Mouse (Mus musculus): ENCODE data around the gene Ntm. TPM values are rescaled to one million over a fixed set of nuclear protein-coding genes. Genes with fewer than 3 reads are reported as not detected.
A peak's percentile ranks its signal among the peaks of the same experiment; 100 is the strongest.

The Ntm gene
- polyA plus RNA-seq, 1 experiment from 2014 or later: 14.1 TPM

GRCm38 (mm10) chr9:29736031-29736430, 226.9 kb downstream of the Ntm start:
- Histone ChIP-seq H3K4me1 (ENCODE audit: control insufficient read depth, insufficient read depth, low read length) (no peaks in the 10 kb centered on the region), H3K9ac (ENCODE audit: low read length) (no peak overlapping the region), H3K27me3 (ENCODE audit: control insufficient read depth, insufficient read depth, low read length) (no peaks in the 10 kb centered on the region), H3K4me2 (no peak overlapping the region), H3K9me3 (ENCODE audit: control insufficient read depth, low read length) (no peaks in the 10 kb centered on the region), H3K27ac (ENCODE audit: low read depth, low read length) (no peak overlapping the region), H3K4me3 (ENCODE audit: low read depth, low read length) (no peak overlapping the region), H3K36me3 (ENCODE audit: control insufficient read depth, insufficient read depth, low read length) (no peaks in the 10 kb centered on the region)
- 37% methylated on average over 3 of the region's 3 CpGs for WGBS
- ATAC-seq (ENCODE audit: low FRiP score) (no peak), DNase-seq (ENCODE audit: low spot score, missing footprints) (no peak)

- Histone ChIP-seq H3K27ac (ENCODE audit: low read depth, low read length) (no peak overlapping the region), H3K36me3 (ENCODE audit: control insufficient read depth, insufficient read depth, low read length) (no peaks in the 10 kb centered on the region), H3K4me2 (no peak overlapping the region), H3K27me3 (ENCODE audit: control insufficient read depth, insufficient read depth, low read length) (no peaks in the 10 kb centered on the region), H3K4me3 (ENCODE audit: low read depth, low read length) (no peak overlapping the region), H3K4me1 (ENCODE audit: control insufficient read depth, insufficient read depth, low read length) (no peaks in the 10 kb centered on the region), H3K9me3 (ENCODE audit: control insufficient read depth, low read length) (no peaks in the 10 kb centered on the region), H3K9ac (ENCODE audit: low read length) (no peak overlapping the region)
- DNase-seq (ENCODE audit: low spot score, missing footprints): no peak
- ATAC-seq (ENCODE audit: low FRiP score): no peak
- WGBS: 83% methylated on average over 3 of the region's 3 CpGs
Measured at GRCm38 (mm10) chr9:29732895-29733294, 230.0 kb downstream of the Ntm start.

GRCm38 (mm10) chr9:29731672-29732071, 231.3 kb downstream of the Ntm start:
- no peak overlapping the region for H3K4me3 ChIP-seq (ENCODE audit: low read depth, low read length)
- ATAC-seq (ENCODE audit: low FRiP score) (no peak), DNase-seq (ENCODE audit: low spot score, missing footprints) (no peak)
- H3K27ac ChIP-seq (ENCODE audit: low read depth, low read length): no peak overlapping the region
- no peak overlapping the region for H3K9ac ChIP-seq (ENCODE audit: low read length)
- no peaks in the 10 kb centered on the region for H3K27me3 ChIP-seq (ENCODE audit: control insufficient read depth, insufficient read depth, low read length)
- H3K4me2 ChIP-seq: no peak overlapping the region
- H3K9me3 ChIP-seq (ENCODE audit: control insufficient read depth, low read length): no peaks in the 10 kb centered on the region
- 70% methylated on average over 3 of the region's 3 CpGs for WGBS
- no peaks in the 10 kb centered on the region for H3K4me1 ChIP-seq (ENCODE audit: control insufficient read depth, insufficient read depth, low read length)
- H3K36me3 ChIP-seq (ENCODE audit: control insufficient read depth, insufficient read depth, low read length): no peaks in the 10 kb centered on the region

GRCm38 (mm10) chr9:29727540-29728432, 235.2 kb downstream of the Ntm start:
- DNase-seq (ENCODE audit: low spot score, missing footprints) (no peak), ATAC-seq (ENCODE audit: low FRiP score) (no peak)
- Histone ChIP-seq H3K4me1 (ENCODE audit: control insufficient read depth, insufficient read depth, low read length) (0 out of 2 replicates have a peak, but pooled peaks cover 2% of the 10 kb centered on the region), H3K36me3 (ENCODE audit: control insufficient read depth, insufficient read depth, low read length) (no peaks in the 10 kb centered on the region), H3K4me3 (ENCODE audit: low read depth, low read length) (no peak overlapping the region), H3K4me2 (no peak overlapping the region), H3K9ac (ENCODE audit: low read length) (no peak overlapping the region), H3K27ac (ENCODE audit: low read depth, low read length) (no peak overlapping the region), H3K9me3 (ENCODE audit: control insufficient read depth, low read length) (no peaks in the 10 kb centered on the region), H3K27me3 (ENCODE audit: control insufficient read depth, insufficient read depth, low read length) (no peaks in the 10 kb centered on the region)
- WGBS: 81% methylated on average over 19 of the region's 19 CpGs

GRCm38 (mm10) chr9:29721461-29721860, 241.5 kb downstream of the Ntm start:
- WGBS: 38% methylated on average over 1 of the region's 1 CpGs
- ATAC-seq (ENCODE audit: low FRiP score) (no peak), DNase-seq (ENCODE audit: low spot score, missing footprints) (no peak)
- Histone ChIP-seq H3K27ac (ENCODE audit: low read depth, low read length) (no peak overlapping the region), H3K9me3 (ENCODE audit: control insufficient read depth, low read length) (no peaks in the 10 kb centered on the region), H3K4me2 (no peak overlapping the region), H3K4me3 (ENCODE audit: low read depth, low read length) (no peak overlapping the region), H3K9ac (ENCODE audit: low read length) (no peak overlapping the region), H3K27me3 (ENCODE audit: control insufficient read depth, insufficient read depth, low read length) (no peaks in the 10 kb centered on the region), H3K4me1 (ENCODE audit: control insufficient read depth, insufficient read depth, low read length) (0 out of 2 replicates have a peak, but pooled peaks cover 2% of the 10 kb centered on the region), H3K36me3 (ENCODE audit: control insufficient read depth, insufficient read depth, low read length) (no peaks in the 10 kb centered on the region)

GRCm38 (mm10) chr9:29716795-29717194, 246.1 kb downstream of the Ntm start:
- H3K36me3 ChIP-seq (ENCODE audit: control insufficient read depth, insufficient read depth, low read length): no peaks in the 10 kb centered on the region

GRCm38 (mm10) chr9:29698276-29698675, 264.7 kb downstream of the Ntm start:
- DNase-seq (ENCODE audit: low spot score, missing footprints): no peak

More at GRCm38 (mm10) chr9:29716795-29717194, 246.1 kb downstream of the Ntm start:
- DNase-seq (ENCODE audit: low spot score, missing footprints): no peak
- Histone ChIP-seq H3K27me3 (ENCODE audit: control insufficient read depth, insufficient read depth, low read length) (no peaks in the 10 kb centered on the region), H3K4me2 (no peak overlapping the region), H3K9me3 (ENCODE audit: control insufficient read depth, low read length) (no peaks in the 10 kb centered on the region), H3K4me1 (ENCODE audit: control insufficient read depth, insufficient read depth, low read length) (no peaks in the 10 kb centered on the region), H3K4me3 (ENCODE audit: low read depth, low read length) (no peak overlapping the region), H3K9ac (ENCODE audit: low read length) (no peak overlapping the region), H3K27ac (ENCODE audit: low read depth, low read length) (no peak overlapping the region)
- 57% methylated on average over 2 of the region's 2 CpGs for WGBS
- no peak for ATAC-seq (ENCODE audit: low FRiP score)

GRCm38 (mm10) chr9:29694151-29694550, 268.8 kb downstream of the Ntm start:
- DNase-seq (ENCODE audit: low spot score, missing footprints): peak; percentile 82
- H3K27ac ChIP-seq (ENCODE audit: low read depth, low read length): no peak overlapping the region

More at GRCm38 (mm10) chr9:29698276-29698675, 264.7 kb downstream of the Ntm start:
- Histone ChIP-seq H3K4me3 (ENCODE audit: low read depth, low read length) (no peak overlapping the region), H3K9ac (ENCODE audit: low read length) (no peak overlapping the region), H3K4me2 (no peak overlapping the region), H3K36me3 (ENCODE audit: control insufficient read depth, insufficient read depth, low read length) (no peaks in the 10 kb centered on the region), H3K4me1 (ENCODE audit: control insufficient read depth, insufficient read depth, low read length) (peaks cover 7% of the 10 kb centered on the region), H3K27me3 (ENCODE audit: control insufficient read depth, insufficient read depth, low read length) (no peaks in the 10 kb centered on the region), H3K27ac (ENCODE audit: low read depth, low read length) (no peak overlapping the region), H3K9me3 (ENCODE audit: control insufficient read depth, low read length) (no peaks in the 10 kb centered on the region)
- no peak for ATAC-seq (ENCODE audit: low FRiP score)
- 80% methylated on average over 4 of the region's 4 CpGs for WGBS

GRCm38 (mm10) chr9:29691186-29691855, 271.6 kb downstream of the Ntm start:
- Histone ChIP-seq H3K4me3 (ENCODE audit: low read depth, low read length) (no peak overlapping the region), H3K4me1 (ENCODE audit: control insufficient read depth, insufficient read depth, low read length) (peaks cover 7% of the 10 kb centered on the region), H3K36me3 (ENCODE audit: control insufficient read depth, insufficient read depth, low read length) (no peaks in the 10 kb centered on the region), H3K9ac (ENCODE audit: low read length) (no peak overlapping the region), H3K27me3 (ENCODE audit: control insufficient read depth, insufficient read depth, low read length) (no peaks in the 10 kb centered on the region), H3K9me3 (ENCODE audit: control insufficient read depth, low read length) (no peaks in the 10 kb centered on the region), H3K27ac (ENCODE audit: low read depth, low read length) (no peak overlapping the region), H3K4me2 (no peak overlapping the region)
- ATAC-seq (ENCODE audit: low FRiP score) (no peak), DNase-seq (ENCODE audit: low spot score, missing footprints) (peak; percentile 73)
- 87% methylated on average over 5 of the region's 5 CpGs for WGBS

More at GRCm38 (mm10) chr9:29694151-29694550, 268.8 kb downstream of the Ntm start:
- H3K27me3 ChIP-seq (ENCODE audit: control insufficient read depth, insufficient read depth, low read length): no peaks in the 10 kb centered on the region
- H3K36me3 ChIP-seq (ENCODE audit: control insufficient read depth, insufficient read depth, low read length): no peaks in the 10 kb centered on the region
- H3K9me3 ChIP-seq (ENCODE audit: control insufficient read depth, low read length): no peaks in the 10 kb centered on the region
- ATAC-seq (ENCODE audit: low FRiP score): peak; percentile 42
- 17% methylated on average over 2 of the region's 2 CpGs for WGBS
- no peak overlapping the region for H3K4me3 ChIP-seq (ENCODE audit: low read depth, low read length)
- H3K4me1 ChIP-seq (ENCODE audit: control insufficient read depth, insufficient read depth, low read length): peaks cover 7% of the 10 kb centered on the region
- no peak overlapping the region for H3K9ac ChIP-seq (ENCODE audit: low read length)
- no peak overlapping the region for H3K4me2 ChIP-seq
